Mouse (Mus musculus): Measurements from ENCODE around the gene Ap4s1. TPM values are rescaled to one million over a fixed set of nuclear protein-coding genes. Genes with fewer than 3 reads are reported as not detected.

The Ap4s1 gene
- polyA plus RNA-seq, 1 experiment from 2014 or later = 27.6 TPM

GRCm38 (mm10) chr12:51705778-51706177, 14.9 kb downstream of the Ap4s1 start:
- Histone ChIP-seq H3K4me2 (no peak overlapping the region), H3K27ac (replicated peaks) (no peak overlapping the region), H3K9me3 (peaks cover 4% of the 10 kb centered on the region; the same call in 1 of the 2 replicates), H3K36me3 (no peaks in the 10 kb centered on the region), H3K4me1 (peaks cover 33% of the 10 kb centered on the region), H3K4me3 (no peak overlapping the region), H3K9ac (no peak overlapping the region), H3K27me3 (replicated peaks) (no peaks in the 10 kb centered on the region)
- WGBS = 63% methylated on average over 12 of the region's 12 CpGs
- ATAC-seq (ENCODE audit: extremely low read depth, insufficient number of reproducible peaks, low FRiP score, low TSS enrichment) = no peak

DNA sequence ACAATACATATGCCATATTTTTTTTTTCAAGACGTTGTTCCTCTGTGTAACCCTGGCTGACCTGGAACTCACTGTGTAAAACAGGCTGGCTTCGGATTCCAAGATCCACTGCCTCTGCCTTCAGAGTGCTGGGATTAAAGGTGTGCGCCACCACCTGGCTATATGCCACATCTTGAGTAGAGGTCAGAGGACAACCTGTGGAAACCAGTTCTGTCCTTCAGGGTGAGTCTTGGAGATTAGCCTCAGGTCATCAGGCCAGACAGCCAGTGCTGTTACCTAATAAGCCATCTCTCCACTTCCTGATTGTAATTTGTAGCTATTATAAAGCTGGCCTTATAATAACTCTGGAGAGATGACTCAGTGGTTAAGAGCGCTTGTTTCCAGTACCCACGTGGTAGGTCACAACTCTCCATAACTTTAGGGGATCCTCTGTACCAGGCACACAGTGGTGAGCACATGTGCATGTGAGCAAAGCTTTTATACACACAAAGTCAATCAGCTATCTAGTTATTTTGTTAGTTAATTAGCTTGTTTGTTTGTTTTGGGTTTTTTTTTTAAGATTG, 15.9 kb downstream of the Ap4s1 start:
- no peak overlapping the region for H3K27ac ChIP-seq (replicated peaks)
- no peaks in the 10 kb centered on the region for H3K36me3 ChIP-seq
- no peak overlapping the region for H3K4me3 ChIP-seq
- no peak for ATAC-seq (ENCODE audit: extremely low read depth, insufficient number of reproducible peaks, low FRiP score, low TSS enrichment)
- H3K4me1 ChIP-seq = peaks cover 33% of the 10 kb centered on the region
- peaks cover 3% of the 10 kb centered on the region; the same call in 1 of the 2 replicates for H3K9me3 ChIP-seq
- WGBS = 81% methylated on average over 5 of the region's 5 CpGs
- no peaks in the 10 kb centered on the region for H3K27me3 ChIP-seq (replicated peaks)
- H3K9ac ChIP-seq = no peak overlapping the region
- no peak overlapping the region for H3K4me2 ChIP-seq

- ATAC-seq (ENCODE audit: extremely low read depth, insufficient number of reproducible peaks, low FRiP score, low TSS enrichment) = no peak; the same call in 1 of the 2 replicates
- Histone ChIP-seq H3K4me3 (no peak overlapping the region), H3K36me3 (no peaks in the 10 kb centered on the region), H3K27ac (replicated peaks) (peak overlapping the region; percentile 65), H3K27me3 (replicated peaks) (no peaks in the 10 kb centered on the region), H3K9ac (no peak overlapping the region), H3K4me1 (peaks cover 32% of the 10 kb centered on the region), H3K9me3 (no peaks in the 10 kb centered on the region), H3K4me2 (peak overlapping the region; percentile 26; the same call in 1 of the 2 replicates)
- WGBS = 44% methylated on average over 14 of the region's 14 CpGs
Measured at GRCm38 (mm10) chr12:51708941-51709686, 18.3 kb downstream of the Ap4s1 start.

GRCm38 (mm10) chr12:51709741-51710140, 18.9 kb downstream of the Ap4s1 start:
- peak overlapping the region; percentile 65 for H3K27ac ChIP-seq (replicated peaks)
- H3K9me3 ChIP-seq = no peaks in the 10 kb centered on the region
- WGBS = 65% methylated on average over 3 of the region's 3 CpGs
- H3K9ac ChIP-seq = no peak overlapping the region
- peaks cover 27% of the 10 kb centered on the region for H3K4me1 ChIP-seq
- ATAC-seq (ENCODE audit: extremely low read depth, insufficient number of reproducible peaks, low FRiP score, low TSS enrichment) = no peak
- H3K4me2 ChIP-seq = no peak overlapping the region
- no peak overlapping the region for H3K4me3 ChIP-seq
- H3K36me3 ChIP-seq = no peaks in the 10 kb centered on the region
- no peaks in the 10 kb centered on the region for H3K27me3 ChIP-seq (replicated peaks)

DNA sequence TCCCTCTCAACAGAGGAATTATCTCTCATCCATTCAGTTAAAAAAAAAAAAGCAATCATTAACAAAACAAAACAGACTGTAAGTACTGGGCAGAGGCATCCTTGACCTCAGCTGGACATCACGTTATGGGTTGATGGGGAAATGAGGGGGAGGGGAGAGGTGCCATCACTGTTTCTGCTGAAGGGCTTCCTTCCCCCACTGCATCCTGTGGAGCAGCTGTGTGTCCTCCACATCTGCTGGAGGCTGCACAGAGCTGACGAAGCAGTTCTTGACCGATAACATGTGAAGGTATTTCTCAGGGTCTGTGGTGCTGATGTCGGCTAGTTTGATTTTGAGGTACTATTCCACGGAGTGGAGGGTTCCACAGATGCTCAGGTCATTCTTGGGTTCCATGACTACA, 19.3 kb downstream of the Ap4s1 start:
- H3K9ac ChIP-seq = no peak overlapping the region
- no peak for ATAC-seq (ENCODE audit: extremely low read depth, insufficient number of reproducible peaks, low FRiP score, low TSS enrichment)
- H3K4me1 ChIP-seq = peaks cover 26% of the 10 kb centered on the region
- no peaks in the 10 kb centered on the region for H3K27me3 ChIP-seq (replicated peaks)
- no peak overlapping the region for H3K27ac ChIP-seq (replicated peaks)
- no peaks in the 10 kb centered on the region for H3K36me3 ChIP-seq
- H3K4me3 ChIP-seq = no peak overlapping the region
- H3K9me3 ChIP-seq = no peaks in the 10 kb centered on the region
- no peak overlapping the region for H3K4me2 ChIP-seq
- 56% methylated on average over 5 of the region's 5 CpGs for WGBS

- Histone ChIP-seq H3K27me3 (replicated peaks) (no peaks in the 10 kb centered on the region), H3K9ac (no peak overlapping the region), H3K27ac (replicated peaks) (no peak overlapping the region), H3K4me1 (peaks cover 32% of the 10 kb centered on the region), H3K9me3 (no peaks in the 10 kb centered on the region), H3K36me3 (peaks cover 5% of the 10 kb centered on the region), H3K4me2 (no peak overlapping the region), H3K4me3 (no peak overlapping the region)
- WGBS = 62% methylated on average over 1 of the region's 1 CpGs
- no peak for ATAC-seq (ENCODE audit: extremely low read depth, insufficient number of reproducible peaks, low FRiP score, low TSS enrichment)
Measured at GRCm38 (mm10) chr12:51712685-51713084, 21.9 kb downstream of the Ap4s1 start.

- no peaks in the 10 kb centered on the region for H3K27me3 ChIP-seq (replicated peaks)
- no peak overlapping the region for H3K9ac ChIP-seq
- H3K27ac ChIP-seq (replicated peaks) = no peak overlapping the region
- ATAC-seq (ENCODE audit: extremely low read depth, insufficient number of reproducible peaks, low FRiP score, low TSS enrichment) = no peak
- no peaks in the 10 kb centered on the region for H3K9me3 ChIP-seq
- H3K4me1 ChIP-seq = peaks cover 6% of the 10 kb centered on the region; the same call in 1 of the 2 replicates
- no peak overlapping the region for H3K4me3 ChIP-seq
- H3K36me3 ChIP-seq = peaks cover 34% of the 10 kb centered on the region
- no peak overlapping the region for H3K4me2 ChIP-seq
- 89% methylated on average over 6 of the region's 6 CpGs for WGBS
Measured at GRCm38 (mm10) chr12:51718617-51719016, 27.8 kb downstream of the Ap4s1 start.

- no peak for ATAC-seq (ENCODE audit: extremely low read depth, insufficient number of reproducible peaks, low FRiP score, low TSS enrichment)
- Histone ChIP-seq H3K9ac (no peak overlapping the region), H3K27me3 (replicated peaks) (no peaks in the 10 kb centered on the region), H3K4me3 (no peak overlapping the region), H3K27ac (replicated peaks) (no peak overlapping the region), H3K4me1 (peaks cover 5% of the 10 kb centered on the region; the same call in 1 of the 2 replicates), H3K36me3 (peaks cover 49% of the 10 kb centered on the region), H3K9me3 (no peaks in the 10 kb centered on the region), H3K4me2 (no peak overlapping the region)
- WGBS = 87% methylated on average over 8 of the region's 8 CpGs
Measured at GRCm38 (mm10) chr12:51721836-51722235, 31.0 kb downstream of the Ap4s1 start.

DNA sequence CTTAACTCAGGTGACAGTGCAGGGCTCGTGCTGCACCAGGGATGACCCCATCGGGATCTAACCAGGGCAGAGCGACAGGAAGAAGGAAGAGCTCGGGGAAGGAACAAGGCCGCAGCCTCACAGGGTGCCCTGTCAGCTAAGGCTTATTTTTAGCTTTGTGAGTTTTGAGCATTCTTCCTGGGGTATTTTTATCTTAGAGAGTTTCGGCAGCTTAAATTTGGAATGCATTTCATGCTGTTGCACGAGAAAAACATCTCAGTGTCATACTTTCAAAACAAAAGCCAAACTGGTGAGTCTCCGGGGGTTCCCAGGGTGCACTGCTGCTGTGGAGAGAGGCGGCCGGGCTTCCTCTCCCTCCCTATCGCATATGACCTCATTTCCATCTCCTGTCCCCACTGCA, 38.2 kb downstream of the Ap4s1 start:
- Histone ChIP-seq H3K36me3 (peaks cover 21% of the 10 kb centered on the region), H3K27ac (replicated peaks) (peak overlapping the region; percentile 91), H3K9me3 (no peaks in the 10 kb centered on the region), H3K4me3 (no peak overlapping the region), H3K4me1 (peaks cover 23% of the 10 kb centered on the region), H3K9ac (peak overlapping the region; percentile 58), H3K27me3 (replicated peaks) (no peaks in the 10 kb centered on the region), H3K4me2 (peak overlapping the region; percentile 49)
- 27% methylated on average over 11 of the region's 11 CpGs for WGBS
- ATAC-seq (ENCODE audit: extremely low read depth, insufficient number of reproducible peaks, low FRiP score, low TSS enrichment) = no peak

GRCm38 (mm10) chr12:51729827-51730226, 39.0 kb downstream of the Ap4s1 start:
- H3K4me1 ChIP-seq = peaks cover 30% of the 10 kb centered on the region
- H3K36me3 ChIP-seq = peaks cover 16% of the 10 kb centered on the region
- ATAC-seq (ENCODE audit: extremely low read depth, insufficient number of reproducible peaks, low FRiP score, low TSS enrichment) = no peak
- no peaks in the 10 kb centered on the region for H3K27me3 ChIP-seq (replicated peaks)
- peak overlapping the region; percentile 91 for H3K27ac ChIP-seq (replicated peaks)
- H3K9ac ChIP-seq = 0 out of 2 replicates have a peak overlapping the region, but pooled peaks have one; percentile 34
- WGBS = 91% methylated on average over 9 of the region's 9 CpGs
- no peak overlapping the region for H3K4me3 ChIP-seq
- H3K4me2 ChIP-seq = no peak overlapping the region
- no peaks in the 10 kb centered on the region for H3K9me3 ChIP-seq

- Histone ChIP-seq H3K27me3 (replicated peaks) (no peaks in the 10 kb centered on the region), H3K4me2 (peak overlapping the region; percentile 20; the same call in 1 of the 2 replicates), H3K36me3 (peaks cover 10% of the 10 kb centered on the region), H3K4me3 (no peak overlapping the region), H3K9ac (no peak overlapping the region), H3K4me1 (peaks cover 48% of the 10 kb centered on the region), H3K27ac (replicated peaks) (peak overlapping the region; percentile 61), H3K9me3 (no peaks in the 10 kb centered on the region)
- ATAC-seq (ENCODE audit: extremely low read depth, insufficient number of reproducible peaks, low FRiP score, low TSS enrichment) = no peak
- 59% methylated on average over 14 of the region's 14 CpGs for WGBS
Measured at GRCm38 (mm10) chr12:51734605-51735211, 43.9 kb downstream of the Ap4s1 start.

All from heart, embryonic 13.5 days (tissue).